Mouse (Mus musculus) mouse embryonic stem cell (cell line): ENCODE data around the gene Tbc1d7.

Experiments used
- in situ Hi-C, 2 experiments: fragments of 300-500 bp; cut with MboI; formaldehyde crosslinking; loops; 1 replicate in 1 of 2; 3 replicates in 1 of 2; pipeline ENCODE4 v1.14.3; 2019 to 2020; ENCODE audit warnings: low sequenced_read_pairs in 2 of 2, low pct_unique_long_range_greater_than_20kb in 1 of 2, mixed read lengths in 1 of 2; ENCODE audit not compliant: unreplicated experiment in 1 of 2

Tbc1d7 gene

GRCm38 (mm10) chr13:43104496-43104895 is 66.8 kb downstream of the Tbc1d7 start:
- in situ Hi-C loops, result no loop called here

- in situ Hi-C loops, result no loop called here
Observed at GRCm38 (mm10) chr13:43102943-43103342, 68.4 kb downstream of the Tbc1d7 start.
